23 mouse cellular contexts compared by ENCODE assay signal in genomic region chr4:43341276-43341891, GRCm38 (mm10). TPM values are rescaled to one million over a fixed set of nuclear protein-coding genes. Genes with fewer than 3 reads are reported as not detected.
DNase-seq lines count a peak whose midpoint lies in the region; ATAC-seq and TF ChIP-seq lines count a peak whose summit lies in the region.
"Had no signal": no experiment of that assay in that cellular context is flagged by ENCODE, and none has a peak within 500 bp of the region (broad histone marks: within the 10 kb centered on the region; RNA-seq: fewer than 3 reads in every experiment).

No protein-coding gene starts in this region.

- no peaks in the 10 kb centered on the region for H3K4me1 ChIP-seq in hindbrain, postnatal 0 days (ENCODE audit: insufficient read depth, low read length)
- no peaks in the 10 kb centered on the region for H3K4me1 ChIP-seq in hindbrain, embryonic 13.5 days (replicated peaks)
- 0 out of 2 replicates have a peak, but pooled peaks cover 6% of the 10 kb centered on the region for H3K4me1 ChIP-seq in midbrain, embryonic 10.5 days
- no peaks in the 10 kb centered on the region for H3K4me1 ChIP-seq in midbrain, embryonic 13.5 days (replicated peaks)
- H3K4me1 ChIP-seq: hindbrain, embryonic 15.5 days had no signal

- peak; percentile 36; the same call in 1 of the 2 replicates for TF ChIP-seq CTCF in hindbrain, postnatal 0 days (IDR thresholded peaks at IDR 0.05; ENCODE audit: low read depth)

- H3K4me3 ChIP-seq in hindbrain, postnatal 0 days (ENCODE audit: low read length) = no peak overlapping the region
- H3K4me3 ChIP-seq in hindbrain, embryonic 13.5 days = no peak overlapping the region
- H3K4me3 ChIP-seq in midbrain, embryonic 10.5 days = no peak overlapping the region
- H3K4me3 ChIP-seq in midbrain, embryonic 13.5 days (replicated peaks) = no peak overlapping the region
- H3K4me3 ChIP-seq: gastrocnemius, adult 2 months; heart, embryonic 12.5 days; hindbrain, embryonic 15.5 days; left cerebral cortex, adult 2 months had no signal

- no peak for DNase-seq in hindbrain, postnatal 0 days (ENCODE audit: low spot score)
- peak; percentile 38 for DNase-seq in midbrain, embryonic 10.5 days (ENCODE audit: low spot score)
- peak; percentile 36 for DNase-seq in ZHBTc4 (ENCODE audit: low read depth, low spot score)
- DNase-seq in retina, postnatal 1 day = peak; percentile 95
- no peak for DNase-seq in T-cell, adult 2 months (ENCODE audit: low spot score)
- no peak for DNase-seq in urinary bladder, postnatal 14 days (ENCODE audit: low spot score)
- DNase-seq: adrenal gland, adult 2 months; cerebellum, adult 9-10 months; gastrocnemius, adult 2 months; heart, postnatal 14 days; kidney, adult 11 months; kidney, postnatal 10 days; left cerebral cortex, postnatal 4 days; liver; lung, adult 18-20 months; right cerebral cortex, adult 18-20 months; thymus, postnatal 36 days had no signal

- H3K4me2 ChIP-seq in hindbrain, postnatal 0 days (ENCODE audit: low read depth, low read length) = no peak overlapping the region
- no peak overlapping the region for H3K4me2 ChIP-seq in hindbrain, embryonic 13.5 days
- no peak overlapping the region for H3K4me2 ChIP-seq in midbrain, embryonic 13.5 days (replicated peaks)
- H3K4me2 ChIP-seq: heart, embryonic 12.5 days; hindbrain, embryonic 15.5 days had no signal

- no peak overlapping the region for H3K9ac ChIP-seq in hindbrain, postnatal 0 days (replicated peaks; ENCODE audit: low read length)
- no peak overlapping the region for H3K9ac ChIP-seq in hindbrain, embryonic 13.5 days
- H3K9ac ChIP-seq in midbrain, embryonic 13.5 days (replicated peaks) = no peak overlapping the region
- H3K9ac ChIP-seq: heart, embryonic 12.5 days; hindbrain, embryonic 15.5 days had no signal

- no peak for ATAC-seq in hindbrain, postnatal 0 days
- ATAC-seq in hindbrain, embryonic 13.5 days (ENCODE audit: low FRiP score) = no peak
- ATAC-seq in midbrain, embryonic 13.5 days = no peak

- WGBS in hindbrain, postnatal 0 days = 42% methylated on average over 7 of the region's 7 CpGs
- WGBS in hindbrain, embryonic 13.5 days = 40% methylated on average over 7 of the region's 7 CpGs
- WGBS in midbrain, embryonic 10.5 days = 56% methylated on average over 7 of the region's 7 CpGs
- WGBS in midbrain, embryonic 13.5 days = 27% methylated on average over 7 of the region's 7 CpGs

- no peaks in the 10 kb centered on the region for H3K36me3 ChIP-seq in hindbrain, postnatal 0 days (ENCODE audit: insufficient read depth, low read length)
- H3K36me3 ChIP-seq in hindbrain, embryonic 13.5 days = 0 out of 2 replicates have a peak, but pooled peaks cover 2% of the 10 kb centered on the region
- H3K36me3 ChIP-seq in midbrain, embryonic 10.5 days = peaks cover under 1% of the 10 kb centered on the region; the same call in 1 of the 2 replicates
- H3K36me3 ChIP-seq in midbrain, embryonic 13.5 days = no peaks in the 10 kb centered on the region
- H3K36me3 ChIP-seq: heart, embryonic 12.5 days; hindbrain, embryonic 15.5 days had no signal

- H3K27ac ChIP-seq in hindbrain, postnatal 0 days = no peak overlapping the region
- H3K27ac ChIP-seq in hindbrain, embryonic 13.5 days = no peak overlapping the region
- no peak overlapping the region for H3K27ac ChIP-seq in midbrain, embryonic 10.5 days (replicated peaks)
- no peak overlapping the region for H3K27ac ChIP-seq in midbrain, embryonic 13.5 days
- H3K27ac ChIP-seq: gastrocnemius, adult 2 months; hindbrain, embryonic 15.5 days; left cerebral cortex, adult 2 months; macrophage had no signal

- H3K9me3 ChIP-seq in hindbrain, postnatal 0 days (ENCODE audit: low read length) = no peaks in the 10 kb centered on the region
- H3K9me3 ChIP-seq in hindbrain, embryonic 13.5 days = peaks cover 7% of the 10 kb centered on the region; the same call in 1 of the 2 replicates
- H3K9me3 ChIP-seq in midbrain, embryonic 10.5 days (replicated peaks) = peaks cover 3% of the 10 kb centered on the region
- H3K9me3 ChIP-seq in midbrain, embryonic 13.5 days = peaks cover 4% of the 10 kb centered on the region; the same call in 1 of the 2 replicates
- H3K9me3 ChIP-seq: hindbrain, embryonic 15.5 days had no signal

- no peaks in the 10 kb centered on the region for H3K27me3 ChIP-seq in hindbrain, postnatal 0 days (ENCODE audit: insufficient read depth, low read length)
- no peaks in the 10 kb centered on the region for H3K27me3 ChIP-seq in hindbrain, embryonic 13.5 days
- no peaks in the 10 kb centered on the region for H3K27me3 ChIP-seq in midbrain, embryonic 10.5 days (ENCODE audit: low read depth, poor library complexity, severe bottlenecking)
- H3K27me3 ChIP-seq in midbrain, embryonic 13.5 days = no peaks in the 10 kb centered on the region
- H3K27me3 ChIP-seq: heart, embryonic 12.5 days; hindbrain, embryonic 15.5 days had no signal

RNA-seq across cellular contexts. Expression of gene Rusc2, which starts 40.4 kb away (rescaled TPM):
- total RNA-seq in hindbrain, postnatal 0 days (2014; rRNA removed) = 151 and 189 TPM in 2 replicates
- polyA plus RNA-seq in hindbrain, postnatal 0 days (2015; fragmentation: Nextera tagmentation; extraction: Ambion mirVana) = 51.3 and 63.8 TPM in 2 replicates
- polyA plus RNA-seq in hindbrain, embryonic 13.5 days (2015; fragmentation: Nextera tagmentation; extraction: Ambion mirVana) = 70.8 and 75.4 TPM in 2 replicates
- polyA plus RNA-seq in midbrain, embryonic 10.5 days (2016; fragmentation: Nextera tagmentation; extraction: Ambion mirVana) = 10.5 and 18.1 TPM in 2 replicates
- polyA plus RNA-seq in midbrain, embryonic 13.5 days (2015; fragmentation: Nextera tagmentation; extraction: Ambion mirVana) = 68.8 and 75.4 TPM in 2 replicates

Comparison
In these comparisons a context has a peak if more than half of its experiments do, and no peak if none do; other contexts are left out.
1. DNase-seq: peak in midbrain, embryonic 10.5 days (single experiment), ZHBTc4 (single experiment) and retina, postnatal 1 day (single experiment); none in hindbrain, postnatal 0 days (single experiment), T-cell, adult 2 months (single experiment) and urinary bladder, postnatal 14 days (single experiment).